Mouse (Mus musculus): ENCODE results near the gene Pcnt. TPM values are rescaled to one million over a fixed set of nuclear protein-coding genes. Genes with fewer than 3 reads are reported as not detected.

The Pcnt gene
- polyA plus RNA-seq, 1 experiment = 18.4 TPM

GRCm38 (mm10) chr10:76447406-76448229, 5.0 kb upstream of the Pcnt start:
- no peak for DNase-seq (ENCODE audit: low read depth in 1 of 2, low spot score in 2 of 2)
- Histone ChIP-seq H3K27ac (ENCODE audit: insufficient read depth, low read length) (0 out of 2 replicates have a peak overlapping the region, but pooled peaks have one; percentile 28), H3K4me3 (ENCODE audit: extremely low read depth, insufficient read depth, insufficient read length) (no peak overlapping the region), H3K4me1 (ENCODE audit: control insufficient read depth, insufficient read depth, insufficient read length) (no peaks in the 10 kb centered on the region), H3K27me3 (ENCODE audit: control insufficient read depth, insufficient read depth, low read length) (0 out of 2 replicates have a peak, but pooled peaks cover under 1% of the 10 kb centered on the region), H3K36me3 (ENCODE audit: control insufficient read depth, insufficient read depth, low read length) (no peaks in the 10 kb centered on the region)
- 86% methylated on average over 15 of the region's 15 CpGs for WGBS
- TF ChIP-seq CTCF (IDR thresholded peaks at IDR 0.05; ENCODE audit: extremely low read depth, insufficient read depth, insufficient read length, insufficient replicate concordance) (no peak), POLR2A (IDR thresholded peaks at IDR 0.05; ENCODE audit: low read depth, low read length) (no peak)

- H3K4me1 ChIP-seq (ENCODE audit: control insufficient read depth, insufficient read depth, insufficient read length) = no peaks in the 10 kb centered on the region; the same call in 1 of the 2 replicates
- WGBS = 34% methylated on average over 4 of the region's 4 CpGs
- H3K4me3 ChIP-seq (ENCODE audit: extremely low read depth, insufficient read depth, insufficient read length) = no peak overlapping the region
- TF ChIP-seq CTCF (IDR thresholded peaks at IDR 0.05; ENCODE audit: extremely low read depth, insufficient read depth, insufficient read length, insufficient replicate concordance) (no peak), POLR2A (IDR thresholded peaks at IDR 0.05; ENCODE audit: low read depth, low read length) (no peak)
- H3K36me3 ChIP-seq (ENCODE audit: control insufficient read depth, insufficient read depth, low read length) = no peaks in the 10 kb centered on the region
- DNase-seq (ENCODE audit: low read depth in 1 of 2, low spot score in 2 of 2) = no peak
- no peaks in the 10 kb centered on the region for H3K27me3 ChIP-seq (ENCODE audit: control insufficient read depth, insufficient read depth, low read length)
- H3K27ac ChIP-seq (ENCODE audit: insufficient read depth, low read length) = no peak overlapping the region
Observed at GRCm38 (mm10) chr10:76445996-76446681, 3.6 kb upstream of the Pcnt start.

GRCm38 (mm10) chr10:76440281-76440680, 2.3 kb downstream of the Pcnt start, which contains the start of gene AC141477.1:
TSS of gene AC141477.1 (minus strand) at chr10:76440444.
- H3K27me3 ChIP-seq (ENCODE audit: control insufficient read depth, insufficient read depth, low read length) = no peaks in the 10 kb centered on the region
- no peak within 1 kb of the TSS for H3K27ac ChIP-seq (ENCODE audit: insufficient read depth, low read length)
- TF ChIP-seq CTCF (IDR thresholded peaks at IDR 0.05; ENCODE audit: extremely low read depth, insufficient read depth, insufficient read length, insufficient replicate concordance) = no peak
- TF ChIP-seq POLR2A (IDR thresholded peaks at IDR 0.05; ENCODE audit: low read depth, low read length) = no peak
- no peak within 1 kb of the TSS for H3K4me3 ChIP-seq (ENCODE audit: extremely low read depth, insufficient read depth, insufficient read length)
- peaks cover 15% of the 10 kb centered on the region for H3K36me3 ChIP-seq (ENCODE audit: control insufficient read depth, insufficient read depth, low read length)
- DNase-seq (ENCODE audit: low read depth in 1 of 2, low spot score in 2 of 2) = no peak
- no peaks in the 10 kb centered on the region; the same call in 1 of the 2 replicates for H3K4me1 ChIP-seq (ENCODE audit: control insufficient read depth, insufficient read depth, insufficient read length)
- WGBS = 88% methylated on average over 17 of the region's 17 CpGs

GRCm38 (mm10) chr10:76439107-76439890, 3.3 kb downstream of the Pcnt start:
- Histone ChIP-seq H3K36me3 (ENCODE audit: control insufficient read depth, insufficient read depth, low read length) (peaks cover 19% of the 10 kb centered on the region), H3K4me1 (ENCODE audit: control insufficient read depth, insufficient read depth, insufficient read length) (no peaks in the 10 kb centered on the region; the same call in 1 of the 2 replicates), H3K27ac (ENCODE audit: insufficient read depth, low read length) (no peak overlapping the region), H3K4me3 (ENCODE audit: extremely low read depth, insufficient read depth, insufficient read length) (no peak overlapping the region), H3K27me3 (ENCODE audit: control insufficient read depth, insufficient read depth, low read length) (no peaks in the 10 kb centered on the region)
- 94% methylated on average over 9 of the region's 9 CpGs for WGBS
- DNase-seq (ENCODE audit: low read depth in 1 of 2, low spot score in 2 of 2) = no peak
- no peak for TF ChIP-seq CTCF (IDR thresholded peaks at IDR 0.05; ENCODE audit: extremely low read depth, insufficient read depth, insufficient read length, insufficient replicate concordance)
- no peak for TF ChIP-seq POLR2A (IDR thresholded peaks at IDR 0.05; ENCODE audit: low read depth, low read length)

GRCm38 (mm10) chr10:76433925-76434324, 8.7 kb downstream of the Pcnt start:
- H3K27ac ChIP-seq (ENCODE audit: insufficient read depth, low read length) = no peak overlapping the region
- TF ChIP-seq CTCF (IDR thresholded peaks at IDR 0.05; ENCODE audit: extremely low read depth, insufficient read depth, insufficient read length, insufficient replicate concordance) = no peak
- no peak for TF ChIP-seq POLR2A (IDR thresholded peaks at IDR 0.05; ENCODE audit: low read depth, low read length)
- DNase-seq (ENCODE audit: low read depth in 1 of 2, low spot score in 2 of 2) = no peak
- 91% methylated on average over 11 of the region's 11 CpGs for WGBS
- H3K27me3 ChIP-seq (ENCODE audit: control insufficient read depth, insufficient read depth, low read length) = no peaks in the 10 kb centered on the region
- H3K36me3 ChIP-seq (ENCODE audit: control insufficient read depth, insufficient read depth, low read length) = peaks cover 50% of the 10 kb centered on the region
- no peaks in the 10 kb centered on the region for H3K4me1 ChIP-seq (ENCODE audit: control insufficient read depth, insufficient read depth, insufficient read length)
- no peak overlapping the region for H3K4me3 ChIP-seq (ENCODE audit: extremely low read depth, insufficient read depth, insufficient read length)

- no peak for DNase-seq (ENCODE audit: low read depth in 1 of 2, low spot score in 2 of 2)
- no peak overlapping the region for H3K4me3 ChIP-seq (ENCODE audit: extremely low read depth, insufficient read depth, insufficient read length)
- no peak for TF ChIP-seq CTCF (IDR thresholded peaks at IDR 0.05; ENCODE audit: extremely low read depth, insufficient read depth, insufficient read length, insufficient replicate concordance)
- TF ChIP-seq POLR2A (IDR thresholded peaks at IDR 0.05; ENCODE audit: low read depth, low read length) = no peak
- H3K27ac ChIP-seq (ENCODE audit: insufficient read depth, low read length) = no peak overlapping the region
- no peaks in the 10 kb centered on the region for H3K27me3 ChIP-seq (ENCODE audit: control insufficient read depth, insufficient read depth, low read length)
- 93% methylated on average over 7 of the region's 7 CpGs for WGBS
- H3K36me3 ChIP-seq (ENCODE audit: control insufficient read depth, insufficient read depth, low read length) = peaks cover 47% of the 10 kb centered on the region
- no peaks in the 10 kb centered on the region for H3K4me1 ChIP-seq (ENCODE audit: control insufficient read depth, insufficient read depth, insufficient read length)
Observed at GRCm38 (mm10) chr10:76425674-76426073, 16.9 kb downstream of the Pcnt start.
